Mouse (Mus musculus) MEL (cell line): ENCODE data around the gene Atp6v1g2.

Source experiments
- CHD2 ChIP-seq: IDR thresholded peaks from 2 replicates; pipeline ENCODE4 v1.6.1; 2011; ENCODE audit warnings: low read length, improper control_type of control experiment
- CTCF ChIP-seq, 3 experiments: IDR thresholded peaks in 2 of 3; conservative IDR thresholded peaks in 1 of 3; 2 replicates each; pipeline ENCODE4 v1.5.1; 2011 to 2012; ENCODE audit warnings: low read length in 3 of 3, low read depth in 2 of 3, mild to moderate bottlenecking in 2 of 3, improper control_type of control experiment in 1 of 3, inconsistent platforms in 1 of 3, mixed read lengths in 1 of 3, moderate library complexity in 1 of 3; ENCODE audit not compliant: control insufficient read depth in 1 of 3, insufficient read depth in 1 of 3, poor library complexity in 1 of 3, severe bottlenecking in 1 of 3
- GABPA ChIP-seq: IDR thresholded peaks from 2 replicates; pipeline ENCODE4 v1.6.1; 2012; ENCODE audit warnings: low read depth, mild to moderate bottlenecking, inconsistent platforms, low read length, improper control_type of control experiment, moderate library complexity
- MAFK ChIP-seq: IDR thresholded peaks from 2 replicates; pipeline ENCODE4 v1.6.1; 2011; ENCODE audit warnings: low read depth, mild to moderate bottlenecking, low read length, improper control_type of control experiment, borderline replicate concordance
- MAZ ChIP-seq: IDR thresholded peaks from 2 replicates; pipeline ENCODE4 v1.6.1; 2012; ENCODE audit warnings: low read depth, mild to moderate bottlenecking, inconsistent platforms, low read length, improper control_type of control experiment
- NELFE ChIP-seq: IDR thresholded peaks from 2 replicates; pipeline ENCODE4 v1.6.1; 2011; ENCODE audit warnings: low read depth, low read length, improper control_type of control experiment
- POLR2A ChIP-seq, 2 experiments: IDR thresholded peaks; 2 replicates each; pipeline ENCODE4 v1.6.1; 2011 to 2012; ENCODE audit warnings: low read length in 2 of 2, mild to moderate bottlenecking in 2 of 2, control low read depth in 1 of 2, improper control_type of control experiment in 1 of 2, low read depth in 1 of 2, moderate library complexity in 1 of 2; ENCODE audit not compliant: control insufficient read depth in 1 of 2, insufficient read depth in 1 of 2, poor library complexity in 1 of 2
- TCF12 ChIP-seq: IDR thresholded peaks from 2 replicates; pipeline ENCODE4 v1.6.1; 2014; ENCODE audit warnings: low read depth, mild to moderate bottlenecking, inconsistent platforms, low read length, improper control_type of control experiment, moderate library complexity
- USF1 ChIP-seq: IDR thresholded peaks from 2 replicates; pipeline ENCODE4 v1.6.1; 2014; ENCODE audit warnings: low read depth, mild to moderate bottlenecking, inconsistent platforms, low read length, improper control_type of control experiment, moderate library complexity
- ZC3H11A ChIP-seq: IDR thresholded peaks from 2 replicates; pipeline ENCODE4 v1.6.1; 2012; ENCODE audit warnings: low read depth, mild to moderate bottlenecking, inconsistent platforms, low read length, improper control_type of control experiment

DNA sequence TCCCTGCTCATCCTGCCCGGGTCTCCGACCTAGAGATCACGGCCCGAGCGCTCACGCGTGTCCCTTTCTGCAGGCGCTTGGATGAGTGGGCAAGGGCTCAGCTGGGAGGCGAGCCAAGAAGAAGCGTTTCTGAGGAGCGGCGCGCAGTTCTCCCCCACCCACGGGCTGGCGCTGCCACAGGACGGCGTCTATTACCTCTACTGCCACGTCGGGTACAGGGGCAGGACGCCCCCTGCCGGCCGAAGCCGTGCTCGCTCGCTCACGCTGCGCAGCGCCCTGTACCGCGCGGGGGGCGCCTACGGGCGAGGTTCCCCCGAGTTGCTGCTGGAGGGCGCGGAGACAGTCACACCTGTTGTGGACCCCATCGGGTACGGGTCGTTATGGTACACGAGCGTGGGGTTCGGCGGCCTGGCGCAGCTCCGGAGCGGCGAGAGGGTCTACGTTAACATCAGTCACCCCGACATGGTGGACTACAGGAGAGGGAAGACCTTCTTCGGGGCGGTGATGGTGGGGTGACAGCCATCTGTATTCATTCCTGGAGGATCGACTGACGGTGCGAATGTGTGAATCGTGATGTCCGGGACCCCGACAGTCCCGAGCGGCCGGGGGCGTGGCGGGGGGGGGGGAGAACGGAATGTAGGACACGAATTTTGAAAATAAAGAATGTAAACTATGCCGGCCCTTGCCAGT lies 37.7 kb upstream of the Atp6v1g2 start:
- TF ChIP-seq POLR2A (IDR thresholded peaks at IDR 0.05; ENCODE audit: control insufficient read depth in 1 of 2, insufficient read depth in 1 of 2, low read depth in 1 of 2, low read length in 2 of 2, poor library complexity in 1 of 2) (peak in 1 of 2 experiments; percentile 42; a peak in 2 of 4 replicates), CTCF (IDR thresholded peaks at IDR 0.05 in 2 of 3, conservative IDR thresholded peaks at IDR 0.05 in 1 of 3; ENCODE audit: control insufficient read depth in 1 of 3, insufficient read depth in 1 of 3, low read depth in 2 of 3, low read length in 3 of 3, poor library complexity in 1 of 3, severe bottlenecking in 1 of 3) (peak; percentile 81 to 96 (median 96)), TCF12 (0 out of 2 replicates have a peak, but pooled peaks have one; percentile 42), MAZ (peak; percentile 94), MAFK (no peak), USF1 (no peak), ZC3H11A (peak; percentile 47), CHD2 (no peak), GABPA (no peak), NELFE (peak; percentile 42; the same call in 1 of the 2 replicates)
